Mouse (Mus musculus) kidney, embryonic 16.5 days (tissue): Measurements from ENCODE around the gene Birc7. TPM values are rescaled to one million over a fixed set of nuclear protein-coding genes. Genes with fewer than 3 reads are reported as not detected.

Experiments
- ATAC-seq: fragments of 200-750 bp; cut with Nextera tagmentation; 2 replicates; pipeline ENCODE4 v1.8.0; 2017; ENCODE audit warnings: moderate TSS enrichment; ENCODE audit not compliant: low FRiP score, low TSS enrichment
- H3K27ac ChIP-seq: fragments of 300-500 bp; sonication (generic); 2 replicates; pipeline ENCODE4 v1.5.1; 2014; ENCODE audit warnings: low read length
- H3K27me3 ChIP-seq: fragments of 300-500 bp; sonication (generic); 2 replicates; pipeline ENCODE4 v1.6.1; 2014; ENCODE audit warnings: low read length, control low read depth, mixed read lengths; ENCODE audit not compliant: insufficient read depth
- H3K36me3 ChIP-seq: fragments of 300-500 bp; sonication (generic); 2 replicates; pipeline ENCODE4 v1.6.1; 2014; ENCODE audit warnings: low read length, control low read depth, mixed read lengths; ENCODE audit not compliant: insufficient read depth
- H3K4me1 ChIP-seq: fragments of 300-500 bp; sonication (generic); 2 replicates; pipeline ENCODE4 v1.6.1; 2014; ENCODE audit warnings: low read length, control low read depth, mixed read lengths; ENCODE audit not compliant: insufficient read depth
- H3K4me2 ChIP-seq: fragments of 300-500 bp; sonication (generic); replicated peaks from 2 replicates; pipeline ENCODE4 v1.6.1; 2014; ENCODE audit warnings: low read depth, low read length
- H3K4me3 ChIP-seq: fragments of 300-500 bp; sonication (generic); 2 replicates; pipeline ENCODE4 v1.5.1; 2014; ENCODE audit warnings: mild to moderate bottlenecking, low read length
- H3K9ac ChIP-seq: fragments of 300-500 bp; sonication (generic); replicated peaks from 2 replicates; pipeline ENCODE4 v1.6.1; 2014; ENCODE audit warnings: low read length
- H3K9me3 ChIP-seq: fragments of 300-500 bp; sonication (generic); 2 replicates; pipeline ENCODE4 v1.6.1; 2016; ENCODE audit warnings: low read length, control low read depth
- WGBS: fragments of 180-500 bp; shearing (Covaris S2); extraction: QIAGEN DNeasy Blood & Tissue Kit; methylation state at CpG from one replicate; pipeline ENCODE4 v1.1.7; 2014; 5-methylcytosine and 5-hydroxymethylcytosine counted together
- polyA plus RNA-seq: library from polyadenylated mRNA; unstranded; fragments of >200 nt; fragmentation: Nextera tagmentation; extraction: Ambion mirVana; gene quantifications from 2 replicates; pipeline ENCODE4 v1.2.1, GENCODE M21; 2015

The Birc7 gene
- polyA plus RNA-seq, 1 experiment from 2014 or later = not detected

- H3K9ac ChIP-seq = no peak overlapping the region
- H3K4me1 ChIP-seq = no peaks in the 10 kb centered on the region
- no peak overlapping the region for H3K4me3 ChIP-seq
- H3K27ac ChIP-seq = no peak overlapping the region
- H3K4me2 ChIP-seq = no peak overlapping the region
- 91% methylated on average over 18 of the region's 18 CpGs for WGBS
- H3K36me3 ChIP-seq = peaks cover 16% of the 10 kb centered on the region; the same call in 1 of the 2 replicates
- H3K9me3 ChIP-seq = no peaks in the 10 kb centered on the region
- no peak for ATAC-seq
- no peaks in the 10 kb centered on the region for H3K27me3 ChIP-seq
Measured at GRCm38 (mm10) chr2:180904435-180905208, 24.2 kb upstream of the Birc7 start.

- Histone ChIP-seq H3K9ac (no peak overlapping the region), H3K27me3 (no peaks in the 10 kb centered on the region), H3K36me3 (peaks cover 22% of the 10 kb centered on the region), H3K4me3 (no peak overlapping the region), H3K9me3 (no peaks in the 10 kb centered on the region), H3K27ac (no peak overlapping the region), H3K4me1 (no peaks in the 10 kb centered on the region), H3K4me2 (no peak overlapping the region)
- no peak for ATAC-seq
- WGBS = 71% methylated on average over 5 of the region's 5 CpGs
Measured at GRCm38 (mm10) chr2:180905556-180906221, 23.1 kb upstream of the Birc7 start.

GRCm38 (mm10) chr2:180910928-180911327 is 17.9 kb upstream of the Birc7 start:
- no peaks in the 10 kb centered on the region for H3K4me1 ChIP-seq
- no peak for ATAC-seq
- H3K9ac ChIP-seq = no peak overlapping the region
- H3K4me3 ChIP-seq = no peak overlapping the region
- H3K27ac ChIP-seq = no peak overlapping the region
- no peak overlapping the region for H3K4me2 ChIP-seq
- H3K36me3 ChIP-seq = peaks cover 62% of the 10 kb centered on the region
- no peaks in the 10 kb centered on the region for H3K9me3 ChIP-seq
- no peaks in the 10 kb centered on the region for H3K27me3 ChIP-seq
- WGBS = 95% methylated on average over 12 of the region's 12 CpGs

GRCm38 (mm10) chr2:180915886-180916433 is 12.9 kb upstream of the Birc7 start:
- H3K9me3 ChIP-seq = no peaks in the 10 kb centered on the region
- 78% methylated on average over 3 of the region's 3 CpGs for WGBS

GRCm38 (mm10) chr2:180919913-180920809 is 8.7 kb upstream of the Birc7 start:
- ATAC-seq = peak; percentile 64
- Histone ChIP-seq H3K9ac (peak overlapping the region; percentile 99), H3K27me3 (no peaks in the 10 kb centered on the region), H3K9me3 (no peaks in the 10 kb centered on the region), H3K4me1 (peaks cover 10% of the 10 kb centered on the region; the same call in 1 of the 2 replicates), H3K4me3 (peak overlapping the region; percentile 98), H3K36me3 (peaks cover 25% of the 10 kb centered on the region), H3K4me2 (peak overlapping the region; percentile 65), H3K27ac (peak overlapping the region; percentile 69)
- under 1% methylated on average over 61 of the region's 61 CpGs for WGBS

More at GRCm38 (mm10) chr2:180915886-180916433, 12.9 kb upstream of the Birc7 start:
- Histone ChIP-seq H3K27me3 (no peaks in the 10 kb centered on the region), H3K4me1 (peaks cover 6% of the 10 kb centered on the region; the same call in 1 of the 2 replicates), H3K4me2 (no peak overlapping the region), H3K4me3 (no peak overlapping the region), H3K27ac (no peak overlapping the region), H3K36me3 (peaks cover 62% of the 10 kb centered on the region), H3K9ac (no peak overlapping the region)
- ATAC-seq = no peak

GRCm38 (mm10) chr2:180920810-180921400 is 7.9 kb upstream of the Birc7 start, which contains the start of gene Ythdf1:
TSS of gene Ythdf1 (minus strand) at chr2:180920949.
- WGBS = under 1% methylated on average over 46 of the region's 56 CpGs
- Histone ChIP-seq H3K27me3 (no peaks in the 10 kb centered on the region), H3K4me2 (peak within 1 kb of the TSS; percentile 65), H3K4me1 (peaks cover 10% of the 10 kb centered on the region; the same call in 1 of the 2 replicates), H3K36me3 (peaks cover 19% of the 10 kb centered on the region), H3K4me3 (peak within 1 kb of the TSS; percentile 98), H3K27ac (peak within 1 kb of the TSS; percentile 69), H3K9me3 (no peaks in the 10 kb centered on the region), H3K9ac (peak within 1 kb of the TSS; percentile 99)
- peak; percentile 96 for ATAC-seq

GRCm38 (mm10) chr2:180922739-180923138 is 6.1 kb upstream of the Birc7 start:
- Histone ChIP-seq H3K36me3 (peaks cover 10% of the 10 kb centered on the region), H3K9ac (no peak overlapping the region), H3K27me3 (no peaks in the 10 kb centered on the region), H3K27ac (no peak overlapping the region), H3K4me1 (peaks cover 10% of the 10 kb centered on the region; the same call in 1 of the 2 replicates), H3K4me2 (no peak overlapping the region), H3K9me3 (no peaks in the 10 kb centered on the region), H3K4me3 (no peak overlapping the region)
- WGBS = 87% methylated on average over 6 of the region's 6 CpGs
- no peak for ATAC-seq

GRCm38 (mm10) chr2:180925176-180925575 is 3.6 kb upstream of the Birc7 start:
- no peak for ATAC-seq
- no peaks in the 10 kb centered on the region for H3K9me3 ChIP-seq
- no peaks in the 10 kb centered on the region for H3K27me3 ChIP-seq
- no peak overlapping the region for H3K9ac ChIP-seq
- H3K4me2 ChIP-seq = no peak overlapping the region
- H3K4me3 ChIP-seq = no peak overlapping the region
- H3K4me1 ChIP-seq = peaks cover 5% of the 10 kb centered on the region; the same call in 1 of the 2 replicates
- 5% methylated on average over 4 of the region's 4 CpGs for WGBS
- no peaks in the 10 kb centered on the region for H3K36me3 ChIP-seq
- no peak overlapping the region for H3K27ac ChIP-seq

GRCm38 (mm10) chr2:180932418-180932817 is 3.6 kb downstream of the Birc7 start:
- no peak overlapping the region for H3K9ac ChIP-seq
- no peak for ATAC-seq
- no peak overlapping the region for H3K4me3 ChIP-seq
- H3K27me3 ChIP-seq = no peaks in the 10 kb centered on the region
- H3K9me3 ChIP-seq = no peaks in the 10 kb centered on the region
- no peak overlapping the region for H3K27ac ChIP-seq
- WGBS = 60% methylated on average over 1 of the region's 1 CpGs
- H3K4me2 ChIP-seq = no peak overlapping the region
- no peaks in the 10 kb centered on the region for H3K36me3 ChIP-seq
- no peaks in the 10 kb centered on the region for H3K4me1 ChIP-seq
